Mouse (Mus musculus): Measurements from ENCODE around the gene Polr3b. TPM values are rescaled to one million over a fixed set of nuclear protein-coding genes. Genes with fewer than 3 reads are reported as not detected.

Polr3b gene
- polyA plus RNA-seq, 1 experiment from 2014 or later = 3.9 TPM

- no peak overlapping the region for H3K4me2 ChIP-seq (ENCODE audit: low read depth, low read length)
- H3K27ac ChIP-seq (ENCODE audit: low read depth) = no peak overlapping the region
- peaks cover 81% of the 10 kb centered on the region for H3K36me3 ChIP-seq (replicated peaks; ENCODE audit: insufficient read depth, low read length)
- ATAC-seq (no peak; the same call in 1 of the 2 replicates), DNase-seq (no peak)
- H3K9me3 ChIP-seq (ENCODE audit: low read length) = no peaks in the 10 kb centered on the region
- peaks cover 4% of the 10 kb centered on the region for H3K4me1 ChIP-seq (ENCODE audit: insufficient read depth)
- no peak overlapping the region for H3K9ac ChIP-seq (replicated peaks)
- H3K4me3 ChIP-seq (ENCODE audit: low read depth, low read length) = no peak overlapping the region
- TF ChIP-seq CTCF (IDR thresholded peaks at IDR 0.05; ENCODE audit: low read depth) (no peak), EP300 (IDR thresholded peaks at IDR 0.05; ENCODE audit: low read depth) (no peak)
- H3K27me3 ChIP-seq (ENCODE audit: insufficient read depth, low read length) = no peaks in the 10 kb centered on the region
- 73% methylated on average over 14 of the region's 14 CpGs for WGBS (ENCODE audit: insufficient replicate concordance)
Measured at GRCm38 (mm10) chr10:84590956-84591355, 31.1 kb upstream of the Polr3b start.

GRCm38 (mm10) chr10:84591640-84592148 lies 30.4 kb upstream of the Polr3b start:
- Histone ChIP-seq H3K9me3 (ENCODE audit: low read length) (no peaks in the 10 kb centered on the region), H3K36me3 (replicated peaks; ENCODE audit: insufficient read depth, low read length) (peaks cover 86% of the 10 kb centered on the region), H3K4me1 (ENCODE audit: insufficient read depth) (peaks cover 4% of the 10 kb centered on the region; the same call in 1 of the 2 replicates), H3K27ac (ENCODE audit: low read depth) (no peak overlapping the region), H3K9ac (replicated peaks) (no peak overlapping the region), H3K27me3 (ENCODE audit: insufficient read depth, low read length) (no peaks in the 10 kb centered on the region), H3K4me2 (ENCODE audit: low read depth, low read length) (no peak overlapping the region), H3K4me3 (ENCODE audit: low read depth, low read length) (no peak overlapping the region)
- WGBS (ENCODE audit: insufficient replicate concordance) = 83% methylated on average over 2 of the region's 2 CpGs
- no peak for TF ChIP-seq CTCF (IDR thresholded peaks at IDR 0.05; ENCODE audit: low read depth)
- TF ChIP-seq EP300 (IDR thresholded peaks at IDR 0.05; ENCODE audit: low read depth) = no peak
- no peak for DNase-seq
- no peak for ATAC-seq

GRCm38 (mm10) chr10:84592745-84593144 lies 29.3 kb upstream of the Polr3b start:
- Histone ChIP-seq H3K9ac (replicated peaks) (no peak overlapping the region), H3K4me3 (ENCODE audit: low read depth, low read length) (no peak overlapping the region), H3K36me3 (replicated peaks; ENCODE audit: insufficient read depth, low read length) (peaks cover 79% of the 10 kb centered on the region), H3K27ac (ENCODE audit: low read depth) (no peak overlapping the region), H3K4me2 (ENCODE audit: low read depth, low read length) (no peak overlapping the region), H3K9me3 (ENCODE audit: low read length) (no peaks in the 10 kb centered on the region), H3K4me1 (ENCODE audit: insufficient read depth) (peaks cover 4% of the 10 kb centered on the region; the same call in 1 of the 2 replicates), H3K27me3 (ENCODE audit: insufficient read depth, low read length) (no peaks in the 10 kb centered on the region)
- ATAC-seq (no peak), DNase-seq (no peak)
- WGBS (ENCODE audit: insufficient replicate concordance) = 76% methylated on average over 3 of the region's 3 CpGs
- TF ChIP-seq EP300 (IDR thresholded peaks at IDR 0.05; ENCODE audit: low read depth) (no peak), CTCF (IDR thresholded peaks at IDR 0.05; ENCODE audit: low read depth) (no peak)

- H3K36me3 ChIP-seq (replicated peaks; ENCODE audit: insufficient read depth, low read length) = peaks cover 62% of the 10 kb centered on the region
- no peak overlapping the region for H3K4me2 ChIP-seq (ENCODE audit: low read depth, low read length)
- no peak overlapping the region for H3K9ac ChIP-seq (replicated peaks)
- no peak for DNase-seq
- ATAC-seq = no peak
- H3K27ac ChIP-seq (ENCODE audit: low read depth) = no peak overlapping the region
- no peaks in the 10 kb centered on the region for H3K27me3 ChIP-seq (ENCODE audit: insufficient read depth, low read length)
- H3K4me1 ChIP-seq (ENCODE audit: insufficient read depth) = no peaks in the 10 kb centered on the region
- TF ChIP-seq CTCF (IDR thresholded peaks at IDR 0.05; ENCODE audit: low read depth) = no peak
- TF ChIP-seq EP300 (IDR thresholded peaks at IDR 0.05; ENCODE audit: low read depth) = no peak
- WGBS (ENCODE audit: insufficient replicate concordance) = 65% methylated on average over 3 of the region's 3 CpGs
- H3K9me3 ChIP-seq (ENCODE audit: low read length) = no peaks in the 10 kb centered on the region
- no peak overlapping the region for H3K4me3 ChIP-seq (ENCODE audit: low read depth, low read length)
Measured at GRCm38 (mm10) chr10:84597127-84597785, 24.8 kb upstream of the Polr3b start.

- WGBS (ENCODE audit: insufficient replicate concordance) = 48% methylated on average over 1 of the region's 1 CpGs
- DNase-seq = no peak
- Histone ChIP-seq H3K27me3 (ENCODE audit: insufficient read depth, low read length) (no peaks in the 10 kb centered on the region), H3K36me3 (replicated peaks; ENCODE audit: insufficient read depth, low read length) (peaks cover 56% of the 10 kb centered on the region), H3K27ac (ENCODE audit: low read depth) (no peak overlapping the region), H3K4me1 (ENCODE audit: insufficient read depth) (no peaks in the 10 kb centered on the region), H3K9me3 (ENCODE audit: low read length) (no peaks in the 10 kb centered on the region), H3K4me2 (ENCODE audit: low read depth, low read length) (no peak overlapping the region), H3K4me3 (ENCODE audit: low read depth, low read length) (no peak overlapping the region), H3K9ac (replicated peaks) (no peak overlapping the region)
- TF ChIP-seq EP300 (IDR thresholded peaks at IDR 0.05; ENCODE audit: low read depth) (no peak), CTCF (IDR thresholded peaks at IDR 0.05; ENCODE audit: low read depth) (peak; percentile 43)
- ATAC-seq = no peak
Measured at GRCm38 (mm10) chr10:84598172-84598571, 23.9 kb upstream of the Polr3b start.

- no peak overlapping the region for H3K4me2 ChIP-seq (ENCODE audit: low read depth, low read length)
Measured at GRCm38 (mm10) chr10:84600136-84600535, 22.0 kb upstream of the Polr3b start.

More at GRCm38 (mm10) chr10:84600136-84600535, 22.0 kb upstream of the Polr3b start:
- H3K27me3 ChIP-seq (ENCODE audit: insufficient read depth, low read length) = no peaks in the 10 kb centered on the region
- no peaks in the 10 kb centered on the region for H3K9me3 ChIP-seq (ENCODE audit: low read length)
- no peaks in the 10 kb centered on the region for H3K4me1 ChIP-seq (ENCODE audit: insufficient read depth)
- no peak overlapping the region for H3K4me3 ChIP-seq (ENCODE audit: low read depth, low read length)
- H3K9ac ChIP-seq (replicated peaks) = no peak overlapping the region
- H3K36me3 ChIP-seq (replicated peaks; ENCODE audit: insufficient read depth, low read length) = peaks cover 52% of the 10 kb centered on the region
- no peak for ATAC-seq
- no peak overlapping the region for H3K27ac ChIP-seq (ENCODE audit: low read depth)
- WGBS (ENCODE audit: insufficient replicate concordance) = 72% methylated on average over 6 of the region's 6 CpGs
- no peak for TF ChIP-seq CTCF (IDR thresholded peaks at IDR 0.05; ENCODE audit: low read depth)
- TF ChIP-seq EP300 (IDR thresholded peaks at IDR 0.05; ENCODE audit: low read depth) = no peak
- no peak for DNase-seq

Data from liver, postnatal 0 days (tissue).